Comparison of ENCODE assay signal across 10 mouse cellular contexts in genomic region chr11:79527739-79528384, GRCm38 (mm10). TPM values are rescaled to one million over a fixed set of nuclear protein-coding genes. Genes with fewer than 3 reads are reported as not detected.
DNase-seq lines count a peak whose midpoint lies in the region; ATAC-seq and TF ChIP-seq lines count a peak whose summit lies in the region.
"Had no signal": no experiment of that assay in that cellular context is flagged by ENCODE, and none has a peak within 500 bp of the region (broad histone marks: within the 10 kb centered on the region; RNA-seq: fewer than 3 reads in every experiment).

No protein-coding gene starts in this region.

- peaks cover 24 to 27% of the 10 kb centered on the region in 2 experiments for H3K4me1 ChIP-seq in MEL (ENCODE audit: control insufficient read depth in 1 of 2, insufficient read depth in 2 of 2, low read length in 2 of 2)
- peaks cover 7% of the 10 kb centered on the region for H3K4me1 ChIP-seq in cortical plate, adult 2 months (ENCODE audit: control insufficient read depth, insufficient read depth, low read length)
- no peaks in the 10 kb centered on the region for H3K4me1 ChIP-seq in forebrain, embryonic 15.5 days

- intact Hi-C loops in left cerebral cortex, postnatal 36 days (cut with DNase I): no loop called here

- no peaks in the 10 kb centered on the region for H3K27me3 ChIP-seq in MEL (ENCODE audit: control insufficient read depth in 1 of 2, insufficient read depth in 2 of 2, low read length in 2 of 2)
- no peaks in the 10 kb centered on the region for H3K27me3 ChIP-seq in forebrain, embryonic 15.5 days

- H3K4me2 ChIP-seq in forebrain, embryonic 15.5 days (replicated peaks): no peak overlapping the region

- no peak for TF ChIP-seq CTCF in layer of hippocampus, adult 2 months (conservative IDR thresholded peaks at IDR 0.05)
- TF ChIP-seq CTCF in MEL (IDR thresholded peaks at IDR 0.05 in 2 of 3, conservative IDR thresholded peaks at IDR 0.05 in 1 of 3; ENCODE audit: control insufficient read depth in 1 of 3, insufficient read depth in 1 of 3, low read depth in 2 of 3, low read length in 3 of 3, poor library complexity in 1 of 3, severe bottlenecking in 1 of 3): no peak
- TF ChIP-seq CTCF in cortical plate, adult 2 months (IDR thresholded peaks at IDR 0.05; ENCODE audit: extremely low read depth, insufficient read depth, low read length): no peak

- 92% methylated on average over 5 of the region's 5 CpGs for WGBS in forebrain, embryonic 15.5 days

- peak in 1 of 2 experiments; percentile 22; a peak in 2 of 4 replicates for TF ChIP-seq EP300 in MEL (IDR thresholded peaks at IDR 0.05; ENCODE audit: low read depth in 1 of 2, low read length in 2 of 2)

- TF ChIP-seq POLR2A in MEL (IDR thresholded peaks at IDR 0.05; ENCODE audit: control insufficient read depth in 1 of 2, insufficient read depth in 1 of 2, low read depth in 1 of 2, low read length in 2 of 2, poor library complexity in 1 of 2): no peak
- TF ChIP-seq POLR2A in cortical plate, adult 2 months (IDR thresholded peaks at IDR 0.05; ENCODE audit: extremely low read depth, insufficient read depth, low read length): no peak

- TF ChIP-seq RAD21 in MEL (IDR thresholded peaks at IDR 0.05; ENCODE audit: low read depth, low read length): no peak

- H3K4me3 ChIP-seq in layer of hippocampus, adult 2 months: no peak overlapping the region
- peak overlapping the region; percentile 48 to 58 for H3K4me3 ChIP-seq in MEL (ENCODE audit: control insufficient read depth in 1 of 2, insufficient read depth in 1 of 2, low read depth in 2 of 2, low read length in 2 of 2)
- H3K4me3 ChIP-seq in cortical plate, adult 2 months (ENCODE audit: insufficient read depth, low read length): no peak overlapping the region
- H3K4me3 ChIP-seq in forebrain, embryonic 15.5 days: no peak overlapping the region

- peak overlapping the region; percentile 43 for H3K27ac ChIP-seq in layer of hippocampus, adult 2 months
- H3K27ac ChIP-seq in MEL (ENCODE audit: control insufficient read depth, low read depth, low read length): peak overlapping the region; percentile 80
- peak overlapping the region; percentile 68 for H3K27ac ChIP-seq in cortical plate, adult 2 months (ENCODE audit: insufficient read depth, low read length)
- H3K27ac ChIP-seq in forebrain, embryonic 15.5 days (replicated peaks): no peak overlapping the region

- H3K9me3 ChIP-seq in MEL (replicated peaks; ENCODE audit: insufficient read depth, low read length): no peaks in the 10 kb centered on the region
- no peaks in the 10 kb centered on the region for H3K9me3 ChIP-seq in forebrain, embryonic 15.5 days

- no peak for DNase-seq in layer of hippocampus, adult 2 months (ENCODE audit: low spot score in 2 of 2)
- no peak for DNase-seq in layer of hippocampus, postnatal 14 days (ENCODE audit: low spot score in 2 of 2)
- DNase-seq in MEL (ENCODE audit: low read depth, low spot score): peak; percentile 93
- no peak for DNase-seq in cerebellum, postnatal 36 days
- no peak for DNase-seq in left cerebral cortex, postnatal 36 days (ENCODE audit: low spot score in 2 of 2)

- H3K36me3 ChIP-seq in MEL (ENCODE audit: control insufficient read depth in 1 of 2, insufficient read depth in 2 of 2, low read length in 2 of 2): peaks cover 0 to 42% of the 10 kb centered on the region in 2 experiments; a peak in 2 of 4 replicates
- peaks cover 4% of the 10 kb centered on the region; the same call in 1 of the 2 replicates for H3K36me3 ChIP-seq in forebrain, embryonic 15.5 days

- H3K9ac ChIP-seq in MEL (ENCODE audit: control insufficient read depth, low read depth, low read length, poor library complexity, severe bottlenecking): peak overlapping the region; percentile 65
- no peak overlapping the region for H3K9ac ChIP-seq in forebrain, embryonic 15.5 days (replicated peaks)

- H3K79me2 ChIP-seq in MEL (ENCODE audit: control insufficient read depth, insufficient read depth, low read length, poor library complexity): peaks cover 4% of the 10 kb centered on the region

- ATAC-seq in monocyte, adult 5-6 weeks (replicated peaks; ENCODE audit: insufficient number of reproducible peaks, low FRiP score, low TSS enrichment, poor library complexity, severe bottlenecking): peak; percentile 87
- no peak for ATAC-seq in forebrain, embryonic 15.5 days (replicated peaks)
- ATAC-seq: inflammation-experienced regulatory T-cells, adult 6 months had no signal

TF ChIP-seq in MEL, 35 proteins besides CTCF, POLR2A, EP300 and RAD21 (continues in another document):
- no peak for TF ChIP-seq KAT2A (conservative IDR thresholded peaks at IDR 0.05; ENCODE audit: low read depth, low read length)
- TF ChIP-seq USF2 (IDR thresholded peaks at IDR 0.05; ENCODE audit: borderline replicate concordance in 1 of 2, insufficient read depth in 1 of 2, low read depth in 1 of 2, low read length in 2 of 2): no peak
- no peak for TF ChIP-seq TCF12 (IDR thresholded peaks at IDR 0.05; ENCODE audit: low read depth, low read length)
- no peak for TF ChIP-seq MEF2A (IDR thresholded peaks at IDR 0.05; ENCODE audit: extremely low read depth, insufficient replicate concordance, low read depth, low read length, poor library complexity, severe bottlenecking)
- peak; percentile 17; the same call in 1 of the 2 replicates for TF ChIP-seq NELFE (IDR thresholded peaks at IDR 0.05; ENCODE audit: low read depth, low read length)
- no peak for TF ChIP-seq E2F4 (IDR thresholded peaks at IDR 0.05; ENCODE audit: borderline replicate concordance, low read depth, low read length)
- TF ChIP-seq JUND (IDR thresholded peaks at IDR 0.05; ENCODE audit: low read depth, low read length): no peak
- TF ChIP-seq MAX (IDR thresholded peaks at IDR 0.05; ENCODE audit: low read length): peak; percentile 75
- TF ChIP-seq GABPA (IDR thresholded peaks at IDR 0.05; ENCODE audit: low read depth, low read length): no peak
- 0 out of 2 replicates have a peak, but pooled peaks have one; percentile 11 for TF ChIP-seq ELF1 (IDR thresholded peaks at IDR 0.05; ENCODE audit: low read depth, low read length)
- no peak for TF ChIP-seq SMC3 (IDR thresholded peaks at IDR 0.05; ENCODE audit: low read depth, low read length)
- no peak for TF ChIP-seq MAFK (IDR thresholded peaks at IDR 0.05; ENCODE audit: borderline replicate concordance, low read depth, low read length)
- TF ChIP-seq ETS1 (IDR thresholded peaks at IDR 0.05; ENCODE audit: low read depth, low read length): peak; percentile 30; the same call in 1 of the 2 replicates
- no peak for TF ChIP-seq ZC3H11A (IDR thresholded peaks at IDR 0.05; ENCODE audit: low read depth, low read length)
- no peak for TF ChIP-seq MYB (IDR thresholded peaks at IDR 0.05; ENCODE audit: low read depth, low read length)
- TF ChIP-seq ZNF384 (IDR thresholded peaks at IDR 0.05; ENCODE audit: low read depth, low read length): no peak
- no peak for TF ChIP-seq ZKSCAN1 (IDR thresholded peaks at IDR 0.05; ENCODE audit: low read depth, low read length)
- peak; percentile 61 for TF ChIP-seq MXI1 (IDR thresholded peaks at IDR 0.05; ENCODE audit: low read depth, low read length)
- TF ChIP-seq MAZ (IDR thresholded peaks at IDR 0.05; ENCODE audit: low read depth, low read length): 0 out of 2 replicates have a peak, but pooled peaks have one; percentile 57
- TF ChIP-seq ZMIZ1 (IDR thresholded peaks at IDR 0.05; ENCODE audit: low read depth, low read length): no peak

RNA-seq across cellular contexts. Expression of gene Evi2, which starts 2.5 kb away (rescaled TPM):
- not detected for total RNA-seq in layer of hippocampus, adult 2 months (2021)
- under 1 TPM in 1 of 2 experiments, not detected in 1; 0.14 TPM for total RNA-seq in layer of hippocampus, postnatal 14 days (2021)
- 0.15 and 0.46 TPM in 2 replicates for total RNA-seq in MEL (2012; rRNA removed)
- 1 to 10 TPM in 1 of 2 experiments, not detected in 1; 1.2 TPM for polyA plus RNA-seq in MEL (2012; ENCODE audit: insufficient read depth in 1 of 2, insufficient read length in 2 of 2, low read depth in 1 of 2, low replicate concordance in 2 of 2, missing spikeins in 1 of 2)
- 0.09 and 0.10 TPM in 2 replicates for polyA plus RNA-seq in cortical plate, adult 2 months (2012; rRNA removed)
- 5.3 to 20.4 TPM (median 14.3 TPM) in 3 replicates for total RNA-seq in monocyte, adult 5-6 weeks (2017)
- 0.45 and 0.59 TPM in 2 replicates for polyA plus RNA-seq in forebrain, embryonic 15.5 days (2015; fragmentation: Nextera tagmentation; extraction: Ambion mirVana)
- total RNA-seq in left cerebral cortex, postnatal 36 days (2021): not detected

RNA-seq across cellular contexts. Expression of gene Evi2a, which starts 2.5 kb away (rescaled TPM):
- 10 to 100 TPM; 17.3 to 21.2 TPM for total RNA-seq in layer of hippocampus, adult 2 months (2021)
- total RNA-seq in layer of hippocampus, postnatal 14 days (2021): 1 to 10 TPM; 7.4 to 8.7 TPM
- total RNA-seq in MEL (2012; rRNA removed): 0.13 and 0.19 TPM in 2 replicates
- under 1 TPM in 1 of 2 experiments, not detected in 1; 0.18 TPM for polyA plus RNA-seq in MEL (2012; ENCODE audit: insufficient read depth in 1 of 2, insufficient read length in 2 of 2, low read depth in 1 of 2, low replicate concordance in 2 of 2, missing spikeins in 1 of 2)
- polyA plus RNA-seq in cortical plate, adult 2 months (2012; rRNA removed): 45.1 and 55.6 TPM in 2 replicates
- total RNA-seq in monocyte, adult 5-6 weeks (2017): 136 to 257 TPM (median 204 TPM) in 3 replicates
- 2.2 and 3.9 TPM in 2 replicates for polyA plus RNA-seq in forebrain, embryonic 15.5 days (2015; fragmentation: Nextera tagmentation; extraction: Ambion mirVana)
- total RNA-seq in left cerebral cortex, postnatal 36 days (2021): 10 to 100 TPM; 13.6 to 18.8 TPM

RNA-seq across cellular contexts. Expression of gene Evi2b, which starts 4.3 kb away (rescaled TPM):
- under 1 TPM; 0.37 to 0.38 TPM for total RNA-seq in layer of hippocampus, adult 2 months (2021)
- under 1 TPM; 0.30 to 0.60 TPM for total RNA-seq in layer of hippocampus, postnatal 14 days (2021)
- total RNA-seq in MEL (2012; rRNA removed): 8.1 and 13.0 TPM in 2 replicates
- 10 to 100 TPM in 1 of 2 experiments, not detected in 1; 42.4 TPM for polyA plus RNA-seq in MEL (2012; ENCODE audit: insufficient read depth in 1 of 2, insufficient read length in 2 of 2, low read depth in 1 of 2, low replicate concordance in 2 of 2, missing spikeins in 1 of 2)
- 1.0 and 1.3 TPM in 2 replicates for polyA plus RNA-seq in cortical plate, adult 2 months (2012; rRNA removed)
- 87.8 to 115 TPM (median 89.0 TPM) in 3 replicates for total RNA-seq in monocyte, adult 5-6 weeks (2017)
- polyA plus RNA-seq in forebrain, embryonic 15.5 days (2015; fragmentation: Nextera tagmentation; extraction: Ambion mirVana): not detected in 2 replicates
- total RNA-seq in left cerebral cortex, postnatal 36 days (2021): under 1 TPM; 0.32 to 0.63 TPM

RNA-seq across cellular contexts. Expression of gene Omg, which starts 24.0 kb away (rescaled TPM):
- total RNA-seq in layer of hippocampus, adult 2 months (2021): 10 to 100 TPM; 86.0 to 89.5 TPM
- total RNA-seq in layer of hippocampus, postnatal 14 days (2021): 10 to 100 TPM; 77.1 to 86.3 TPM
- not detected in 2 replicates for total RNA-seq in MEL (2012; rRNA removed)
- under 1 TPM in 1 of 2 experiments, not detected in 1; 0.21 TPM for polyA plus RNA-seq in MEL (2012; ENCODE audit: insufficient read depth in 1 of 2, insufficient read length in 2 of 2, low read depth in 1 of 2, low replicate concordance in 2 of 2, missing spikeins in 1 of 2)
- polyA plus RNA-seq in cortical plate, adult 2 months (2012; rRNA removed): 175 and 183 TPM in 2 replicates
- total RNA-seq in monocyte, adult 5-6 weeks (2017): 0.68 to 0.96 TPM (median 0.86 TPM) in 3 replicates
- polyA plus RNA-seq in forebrain, embryonic 15.5 days (2015; fragmentation: Nextera tagmentation; extraction: Ambion mirVana): 2.3 and 3.0 TPM in 2 replicates
- 100 to 1,000 TPM; 113 to 132 TPM for total RNA-seq in left cerebral cortex, postnatal 36 days (2021)
- total RNA-seq: gastrocnemius, postnatal 4 days had no signal

Comparison
In these comparisons a context has a peak if more than half of its experiments do, and no peak if none do; other contexts are left out.
1. H3K4me3 ChIP-seq: peak in MEL (2 of 2); none in layer of hippocampus, adult 2 months (single experiment), cortical plate, adult 2 months (single experiment) and forebrain, embryonic 15.5 days (single experiment).